Mouse (Mus musculus) limb, embryonic 11.5 days (tissue): ENCODE results near the gene Cntd1. TPM values are rescaled to one million over a fixed set of nuclear protein-coding genes. Genes with fewer than 3 reads are reported as not detected.
A peak's percentile ranks its signal among the peaks of the same experiment; 100 is the strongest.

Source experiments
- ATAC-seq: fragments of 200-750 bp; cut with Nextera tagmentation; 2 replicates; pipeline ENCODE4 v1.8.0; 2017; ENCODE audit warnings: low read depth; ENCODE audit not compliant: insufficient number of reproducible peaks, low FRiP score, low TSS enrichment
- DNase-seq: peaks from one replicate; pipeline ENCODE4 v3.0.0-alpha.2; 2015; ENCODE audit warnings: low spot score
- H3K27ac ChIP-seq: fragments of 300-500 bp; sonication (generic); replicated peaks from 2 replicates; pipeline ENCODE4 v1.5.1; 2014; ENCODE audit warnings: low read depth, mild to moderate bottlenecking, low read length
- H3K27me3 ChIP-seq: fragments of 300-500 bp; sonication (generic); 2 replicates; pipeline ENCODE4 v1.6.1; 2014; ENCODE audit warnings: mild to moderate bottlenecking, low read length, mixed read lengths; ENCODE audit not compliant: control insufficient read depth, insufficient read depth
- H3K36me3 ChIP-seq: fragments of 300-500 bp; sonication (generic); 2 replicates; pipeline ENCODE4 v1.6.1; 2014; ENCODE audit warnings: mild to moderate bottlenecking, low read length, moderate library complexity, mixed read lengths; ENCODE audit not compliant: control insufficient read depth, insufficient read depth
- H3K4me1 ChIP-seq: fragments of 300-500 bp; sonication (generic); 2 replicates; pipeline ENCODE4 v1.6.1; 2014; ENCODE audit warnings: low read length, mixed read lengths; ENCODE audit not compliant: control insufficient read depth, insufficient read depth
- H3K4me2 ChIP-seq: fragments of 300-500 bp; sonication (generic); 2 replicates; pipeline ENCODE4 v1.6.1; 2014; ENCODE audit warnings: low read depth, mild to moderate bottlenecking, moderate library complexity; ENCODE audit not compliant: severe bottlenecking
- H3K4me3 ChIP-seq: fragments of 300-500 bp; sonication (generic); 2 replicates; pipeline ENCODE4 v1.5.1; 2014; ENCODE audit warnings: low read depth, low read length
- H3K9ac ChIP-seq: fragments of 300-500 bp; sonication (generic); 2 replicates; pipeline ENCODE4 v1.6.1; 2014; ENCODE audit warnings: mild to moderate bottlenecking, low read length
- H3K9me3 ChIP-seq: fragments of 300-500 bp; sonication (generic); 2 replicates; pipeline ENCODE4 v1.6.1; 2016; ENCODE audit warnings: low read length; ENCODE audit not compliant: control insufficient read depth
- WGBS: fragments of 180-500 bp; shearing (Covaris S2); extraction: QIAGEN DNeasy Blood & Tissue Kit; methylation state at CpG from one replicate; pipeline ENCODE4 v1.1.7; 2014; 5-methylcytosine and 5-hydroxymethylcytosine counted together
- polyA plus RNA-seq: library from polyadenylated mRNA; unstranded; fragments of >200 nt; fragmentation: Nextera tagmentation; extraction: Ambion mirVana; gene quantifications from 2 replicates; pipeline ENCODE4 v1.2.1, GENCODE M21; 2014

Cntd1 gene
- polyA plus RNA-seq, 1 experiment from 2014 or later = 1.3 TPM

- ATAC-seq = no peak; the same call in 1 of the 2 replicates
- Histone ChIP-seq H3K4me3 (peak overlapping the region; percentile 56), H3K9ac (peak overlapping the region; percentile 63), H3K27me3 (peaks cover 38% of the 10 kb centered on the region), H3K36me3 (peaks cover 4% of the 10 kb centered on the region), H3K4me1 (peaks cover 25% of the 10 kb centered on the region; the same call in 1 of the 2 replicates), H3K4me2 (peak overlapping the region; percentile 97), H3K9me3 (no peaks in the 10 kb centered on the region), H3K27ac (no peak overlapping the region)
- WGBS = 1% methylated on average over 30 of the region's 30 CpGs
- DNase-seq = no peak
Observed at GRCm38 (mm10) chr11:101260826-101261380, 17.9 kb upstream of the Cntd1 start.

GRCm38 (mm10) chr11:101262272-101262967, 16.4 kb upstream of the Cntd1 start:
- 3% methylated on average over 24 of the region's 24 CpGs for WGBS
- Histone ChIP-seq H3K4me1 (peaks cover 25% of the 10 kb centered on the region; the same call in 1 of the 2 replicates), H3K4me2 (peak overlapping the region; percentile 97), H3K27ac (no peak overlapping the region), H3K9ac (no peak overlapping the region), H3K9me3 (no peaks in the 10 kb centered on the region), H3K27me3 (peaks cover 43% of the 10 kb centered on the region), H3K36me3 (peaks cover 2% of the 10 kb centered on the region), H3K4me3 (peak overlapping the region; percentile 18)
- no peak for ATAC-seq
- peak; percentile 53 for DNase-seq

- no peak overlapping the region; the same call in 1 of the 2 replicates for H3K4me2 ChIP-seq
- H3K36me3 ChIP-seq = no peaks in the 10 kb centered on the region; the same call in 1 of the 2 replicates
- H3K27me3 ChIP-seq = peaks cover 44% of the 10 kb centered on the region
- 2% methylated on average over 32 of the region's 32 CpGs for WGBS
- H3K27ac ChIP-seq = no peak overlapping the region
- no peaks in the 10 kb centered on the region for H3K9me3 ChIP-seq
- H3K4me1 ChIP-seq = peaks cover 25% of the 10 kb centered on the region; the same call in 1 of the 2 replicates
- no peak for ATAC-seq
- peak; percentile 42 for DNase-seq
- H3K9ac ChIP-seq = no peak overlapping the region
- H3K4me3 ChIP-seq = peak overlapping the region; percentile 18
Observed at GRCm38 (mm10) chr11:101263138-101263988, 15.4 kb upstream of the Cntd1 start.

- Histone ChIP-seq H3K9ac (no peak overlapping the region), H3K4me2 (no peak overlapping the region), H3K27me3 (peaks cover 46% of the 10 kb centered on the region), H3K9me3 (no peaks in the 10 kb centered on the region), H3K27ac (no peak overlapping the region), H3K36me3 (no peaks in the 10 kb centered on the region; the same call in 1 of the 2 replicates), H3K4me1 (peaks cover 25% of the 10 kb centered on the region; the same call in 1 of the 2 replicates), H3K4me3 (no peak overlapping the region)
- ATAC-seq (no peak), DNase-seq (peak; percentile 43)
- 7% methylated on average over 3 of the region's 3 CpGs for WGBS
Observed at GRCm38 (mm10) chr11:101263989-101264280, 14.9 kb upstream of the Cntd1 start.

- ATAC-seq (no peak), DNase-seq (peak; percentile 62)
- peaks cover 16% of the 10 kb centered on the region; the same call in 1 of the 2 replicates for H3K4me1 ChIP-seq
- H3K27me3 ChIP-seq = peaks cover 46% of the 10 kb centered on the region
- H3K27ac ChIP-seq = no peak overlapping the region
- no peaks in the 10 kb centered on the region for H3K9me3 ChIP-seq
- peak overlapping the region; percentile 30 for H3K4me3 ChIP-seq
- peak overlapping the region; percentile 36 for H3K9ac ChIP-seq
- H3K36me3 ChIP-seq = no peaks in the 10 kb centered on the region; the same call in 1 of the 2 replicates
- WGBS = 3% methylated on average over 31 of the region's 31 CpGs
- peak overlapping the region; percentile 44 for H3K4me2 ChIP-seq
Observed at GRCm38 (mm10) chr11:101264954-101265471, 13.8 kb upstream of the Cntd1 start.

GRCm38 (mm10) chr11:101265906-101266305, 12.9 kb upstream of the Cntd1 start:
- WGBS = 24% methylated on average over 6 of the region's 6 CpGs
- no peak overlapping the region; the same call in 1 of the 2 replicates for H3K4me2 ChIP-seq
- no peak overlapping the region for H3K9ac ChIP-seq
- H3K4me1 ChIP-seq = peaks cover 16% of the 10 kb centered on the region; the same call in 1 of the 2 replicates
- H3K4me3 ChIP-seq = no peak overlapping the region
- ATAC-seq (no peak), DNase-seq (no peak)
- no peak overlapping the region for H3K27ac ChIP-seq
- peaks cover 46% of the 10 kb centered on the region for H3K27me3 ChIP-seq
- H3K9me3 ChIP-seq = no peaks in the 10 kb centered on the region
- H3K36me3 ChIP-seq = no peaks in the 10 kb centered on the region

GRCm38 (mm10) chr11:101269577-101270116, 9.2 kb upstream of the Cntd1 start:
- Histone ChIP-seq H3K4me2 (no peak overlapping the region), H3K27ac (no peak overlapping the region), H3K9ac (no peak overlapping the region), H3K27me3 (peaks cover 17% of the 10 kb centered on the region), H3K9me3 (no peaks in the 10 kb centered on the region), H3K36me3 (no peaks in the 10 kb centered on the region), H3K4me1 (0 out of 2 replicates have a peak, but pooled peaks cover 4% of the 10 kb centered on the region), H3K4me3 (no peak overlapping the region)
- ATAC-seq (no peak), DNase-seq (no peak)
- WGBS = 17% methylated on average over 10 of the region's 10 CpGs

- no peak overlapping the region for H3K9ac ChIP-seq
- H3K27ac ChIP-seq = no peak overlapping the region
- ATAC-seq (no peak), DNase-seq (no peak)
- no peak overlapping the region for H3K4me3 ChIP-seq
- peaks cover 6% of the 10 kb centered on the region for H3K4me1 ChIP-seq
- 83% methylated on average over 3 of the region's 3 CpGs for WGBS
- peaks cover 9% of the 10 kb centered on the region; the same call in 1 of the 2 replicates for H3K27me3 ChIP-seq
- H3K4me2 ChIP-seq = no peak overlapping the region
- no peaks in the 10 kb centered on the region for H3K9me3 ChIP-seq
- peaks cover 2% of the 10 kb centered on the region; the same call in 1 of the 2 replicates for H3K36me3 ChIP-seq
Observed at GRCm38 (mm10) chr11:101272446-101272845, 6.4 kb upstream of the Cntd1 start.
